Mouse (Mus musculus): ENCODE measurements at regions not wholly inside any gene's neighbourhood (a gene's known extent, or its start where the extent isn't known, plus 50 kb on each side); places are given as distances from the start of the nearest gene placed in this dataset.
A peak's percentile ranks its signal among the peaks of the same experiment; 100 is the strongest.

- Histone ChIP-seq H3K9ac (no peak overlapping the region), H3K9me3 (replicated peaks) (no peaks in the 10 kb centered on the region), H3K27ac (peak overlapping the region; percentile 42; the same call in 1 of the 2 replicates), H3K4me2 (no peak overlapping the region), H3K27me3 (no peaks in the 10 kb centered on the region), H3K36me3 (no peaks in the 10 kb centered on the region), H3K4me1 (replicated peaks) (no peaks in the 10 kb centered on the region; the same call in 1 of the 2 replicates), H3K4me3 (no peak overlapping the region)
- WGBS = 27% methylated on average over 5 of the region's 5 CpGs
- ATAC-seq (replicated peaks; ENCODE audit: insufficient number of reproducible peaks, insufficient read depth, low FRiP score, low read depth) = no peak
Observed at GRCm38 (mm10) chr10:6011029-6011428, 88.8 kb upstream of the Rgs17 start.

- no peak for ATAC-seq (replicated peaks; ENCODE audit: insufficient number of reproducible peaks, insufficient read depth, low FRiP score, low read depth)
- Histone ChIP-seq H3K27ac (no peak overlapping the region), H3K4me1 (replicated peaks) (no peaks in the 10 kb centered on the region; the same call in 1 of the 2 replicates), H3K4me2 (no peak overlapping the region), H3K9ac (no peak overlapping the region), H3K36me3 (no peaks in the 10 kb centered on the region), H3K9me3 (replicated peaks) (no peaks in the 10 kb centered on the region), H3K4me3 (no peak overlapping the region), H3K27me3 (no peaks in the 10 kb centered on the region)
- WGBS = 17% methylated on average over 1 of the region's 1 CpGs
Observed at GRCm38 (mm10) chr10:6007238-6007972, 85.2 kb upstream of the Rgs17 start.

- no peak overlapping the region for H3K4me2 ChIP-seq
- 85% methylated on average over 1 of the region's 1 CpGs for WGBS
- no peaks in the 10 kb centered on the region for H3K27me3 ChIP-seq
- no peak overlapping the region for H3K27ac ChIP-seq
- H3K36me3 ChIP-seq = no peaks in the 10 kb centered on the region
- no peak overlapping the region for H3K4me3 ChIP-seq
- no peak overlapping the region for H3K9ac ChIP-seq
- H3K4me1 ChIP-seq (replicated peaks) = no peaks in the 10 kb centered on the region
- ATAC-seq (replicated peaks; ENCODE audit: insufficient number of reproducible peaks, insufficient read depth, low FRiP score, low read depth) = no peak
- no peaks in the 10 kb centered on the region for H3K9me3 ChIP-seq (replicated peaks)
Observed at GRCm38 (mm10) chr10:5981433-5981832, 59.2 kb upstream of the Rgs17 start.

- no peaks in the 10 kb centered on the region for H3K27me3 ChIP-seq
- no peaks in the 10 kb centered on the region for H3K9me3 ChIP-seq (replicated peaks)
- no peak overlapping the region for H3K4me3 ChIP-seq
- no peak overlapping the region for H3K4me2 ChIP-seq
- H3K9ac ChIP-seq = no peak overlapping the region
- 72% methylated on average over 1 of the region's 1 CpGs for WGBS
- no peaks in the 10 kb centered on the region for H3K4me1 ChIP-seq (replicated peaks)
- H3K27ac ChIP-seq = no peak overlapping the region
- ATAC-seq (replicated peaks; ENCODE audit: insufficient number of reproducible peaks, insufficient read depth, low FRiP score, low read depth) = no peak
- no peaks in the 10 kb centered on the region for H3K36me3 ChIP-seq
Observed at GRCm38 (mm10) chr10:5978534-5978933, 56.3 kb upstream of the Rgs17 start.
